Mouse (Mus musculus): ENCODE results near the gene Hikeshi. TPM values are rescaled to one million over a fixed set of nuclear protein-coding genes. Genes with fewer than 3 reads are reported as not detected.

Hikeshi gene
- polyA plus RNA-seq, 1 experiment from 2014 or later: 126 TPM

GRCm38 (mm10) chr7:89979432-89980130, 38.6 kb upstream of the Hikeshi start:
- no peak for TF ChIP-seq CTCF (IDR thresholded peaks at IDR 0.05; ENCODE audit: low read depth)
- Histone ChIP-seq H3K4me1 (ENCODE audit: insufficient read depth) (peaks cover 8% of the 10 kb centered on the region; the same call in 1 of the 2 replicates), H3K27me3 (ENCODE audit: insufficient read depth, low read length) (no peaks in the 10 kb centered on the region), H3K9me3 (ENCODE audit: low read depth, low read length) (no peaks in the 10 kb centered on the region), H3K4me2 (peak overlapping the region; percentile 72), H3K9ac (peak overlapping the region; percentile 92), H3K4me3 (ENCODE audit: low read depth, low read length) (peak overlapping the region; percentile 74), H3K36me3 (ENCODE audit: insufficient read depth) (peaks cover 22% of the 10 kb centered on the region), H3K27ac (ENCODE audit: low read depth) (peak overlapping the region; percentile 100)
- DNase-seq: peak; percentile 57
- peak; percentile 10; the same call in 1 of the 2 replicates for ATAC-seq (ENCODE audit: insufficient read depth)
- WGBS: 3% methylated on average over 23 of the region's 23 CpGs

DNA sequence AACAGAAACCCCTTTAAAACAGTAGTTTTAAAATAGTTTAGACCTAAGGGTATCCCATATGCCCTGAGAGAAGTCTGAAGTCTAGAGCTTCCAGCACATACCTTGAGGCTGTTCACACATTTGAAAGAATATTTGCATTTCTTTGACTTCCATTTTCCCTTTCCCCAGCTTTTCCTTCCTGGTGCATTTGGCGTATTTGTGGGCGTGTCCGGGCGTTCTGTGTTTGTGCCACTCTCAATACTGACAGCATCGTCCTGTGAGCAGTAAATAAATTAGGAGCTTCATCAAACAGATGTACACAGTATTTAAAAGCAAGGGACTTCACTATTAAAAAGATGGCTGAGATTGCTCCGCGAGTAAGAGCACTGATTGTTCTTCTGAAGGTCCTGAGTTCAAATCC, 35.8 kb upstream of the Hikeshi start:
- H3K4me1 ChIP-seq (ENCODE audit: insufficient read depth): peaks cover 8% of the 10 kb centered on the region; the same call in 1 of the 2 replicates
- no peak for DNase-seq
- H3K27ac ChIP-seq (ENCODE audit: low read depth): no peak overlapping the region
- peaks cover 42% of the 10 kb centered on the region for H3K36me3 ChIP-seq (ENCODE audit: insufficient read depth)
- ATAC-seq (ENCODE audit: insufficient read depth): no peak
- 91% methylated on average over 7 of the region's 7 CpGs for WGBS
- no peak overlapping the region for H3K9ac ChIP-seq
- H3K9me3 ChIP-seq (ENCODE audit: low read depth, low read length): no peaks in the 10 kb centered on the region
- H3K27me3 ChIP-seq (ENCODE audit: insufficient read depth, low read length): no peaks in the 10 kb centered on the region
- TF ChIP-seq CTCF (IDR thresholded peaks at IDR 0.05; ENCODE audit: low read depth): no peak
- H3K4me2 ChIP-seq: no peak overlapping the region
- H3K4me3 ChIP-seq (ENCODE audit: low read depth, low read length): no peak overlapping the region

GRCm38 (mm10) chr7:89975571-89975970, 34.6 kb upstream of the Hikeshi start:
- no peaks in the 10 kb centered on the region for H3K9me3 ChIP-seq (ENCODE audit: low read depth, low read length)
- no peak overlapping the region for H3K27ac ChIP-seq (ENCODE audit: low read depth)
- H3K4me3 ChIP-seq (ENCODE audit: low read depth, low read length): no peak overlapping the region
- H3K9ac ChIP-seq: no peak overlapping the region
- H3K4me2 ChIP-seq: no peak overlapping the region
- 84% methylated on average over 1 of the region's 1 CpGs for WGBS
- H3K4me1 ChIP-seq (ENCODE audit: insufficient read depth): peaks cover 8% of the 10 kb centered on the region; the same call in 1 of the 2 replicates
- H3K36me3 ChIP-seq (ENCODE audit: insufficient read depth): peaks cover 51% of the 10 kb centered on the region
- DNase-seq (no peak), ATAC-seq (ENCODE audit: insufficient read depth) (no peak)
- no peak for TF ChIP-seq CTCF (IDR thresholded peaks at IDR 0.05; ENCODE audit: low read depth)
- no peaks in the 10 kb centered on the region for H3K27me3 ChIP-seq (ENCODE audit: insufficient read depth, low read length)

GRCm38 (mm10) chr7:89967235-89967634, 26.2 kb upstream of the Hikeshi start:
- no peaks in the 10 kb centered on the region for H3K9me3 ChIP-seq (ENCODE audit: low read depth, low read length)
- ATAC-seq (ENCODE audit: insufficient read depth) (no peak), DNase-seq (no peak)
- H3K4me1 ChIP-seq (ENCODE audit: insufficient read depth): no peaks in the 10 kb centered on the region
- no peak overlapping the region for H3K4me3 ChIP-seq (ENCODE audit: low read depth, low read length)
- H3K27ac ChIP-seq (ENCODE audit: low read depth): no peak overlapping the region
- 66% methylated on average over 2 of the region's 2 CpGs for WGBS
- H3K27me3 ChIP-seq (ENCODE audit: insufficient read depth, low read length): no peaks in the 10 kb centered on the region
- no peak overlapping the region for H3K4me2 ChIP-seq
- peaks cover 83% of the 10 kb centered on the region for H3K36me3 ChIP-seq (ENCODE audit: insufficient read depth)
- no peak overlapping the region for H3K9ac ChIP-seq
- TF ChIP-seq CTCF (IDR thresholded peaks at IDR 0.05; ENCODE audit: low read depth): no peak

GRCm38 (mm10) chr7:89966771-89967170, 25.8 kb upstream of the Hikeshi start:
- TF ChIP-seq CTCF (IDR thresholded peaks at IDR 0.05; ENCODE audit: low read depth): no peak
- 93% methylated on average over 1 of the region's 1 CpGs for WGBS
- H3K4me3 ChIP-seq (ENCODE audit: low read depth, low read length): no peak overlapping the region
- ATAC-seq (ENCODE audit: insufficient read depth) (no peak), DNase-seq (no peak)
- no peaks in the 10 kb centered on the region for H3K27me3 ChIP-seq (ENCODE audit: insufficient read depth, low read length)
- no peak overlapping the region for H3K4me2 ChIP-seq
- peaks cover 83% of the 10 kb centered on the region for H3K36me3 ChIP-seq (ENCODE audit: insufficient read depth)
- no peaks in the 10 kb centered on the region for H3K4me1 ChIP-seq (ENCODE audit: insufficient read depth)
- H3K27ac ChIP-seq (ENCODE audit: low read depth): no peak overlapping the region
- no peak overlapping the region for H3K9ac ChIP-seq
- no peaks in the 10 kb centered on the region for H3K9me3 ChIP-seq (ENCODE audit: low read depth, low read length)

DNA sequence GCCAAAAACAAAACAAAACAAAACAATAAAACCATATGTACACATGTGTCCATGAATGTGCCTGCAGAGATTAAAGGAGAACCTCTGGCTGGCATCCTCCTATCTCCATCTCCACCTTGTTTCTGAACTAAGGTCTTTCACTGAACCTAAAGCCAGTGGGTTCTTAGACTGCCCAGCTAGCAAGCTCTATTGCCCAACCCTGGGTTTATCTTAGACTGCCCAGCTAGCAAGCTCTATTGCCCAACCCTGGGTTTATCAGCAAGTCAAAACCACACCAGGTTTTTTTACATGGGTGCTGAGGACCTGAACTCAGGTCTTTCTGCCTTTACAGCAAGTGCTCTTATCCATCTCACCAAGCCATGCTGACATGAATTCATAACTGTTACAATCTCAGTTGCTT, 22.1 kb upstream of the Hikeshi start:
- Histone ChIP-seq H3K4me2 (no peak overlapping the region), H3K36me3 (ENCODE audit: insufficient read depth) (peaks cover 84% of the 10 kb centered on the region), H3K4me1 (ENCODE audit: insufficient read depth) (no peaks in the 10 kb centered on the region), H3K27ac (ENCODE audit: low read depth) (no peak overlapping the region), H3K4me3 (ENCODE audit: low read depth, low read length) (no peak overlapping the region), H3K9me3 (ENCODE audit: low read depth, low read length) (no peaks in the 10 kb centered on the region), H3K27me3 (ENCODE audit: insufficient read depth, low read length) (no peaks in the 10 kb centered on the region), H3K9ac (no peak overlapping the region)
- TF ChIP-seq CTCF (IDR thresholded peaks at IDR 0.05; ENCODE audit: low read depth): no peak
- DNase-seq (no peak), ATAC-seq (ENCODE audit: insufficient read depth) (no peak)

GRCm38 (mm10) chr7:89957300-89957699, 16.3 kb upstream of the Hikeshi start:
- TF ChIP-seq CTCF (IDR thresholded peaks at IDR 0.05; ENCODE audit: low read depth): no peak
- Histone ChIP-seq H3K4me2 (no peak overlapping the region), H3K27me3 (ENCODE audit: insufficient read depth, low read length) (no peaks in the 10 kb centered on the region), H3K9ac (no peak overlapping the region), H3K36me3 (ENCODE audit: insufficient read depth) (peaks cover 80% of the 10 kb centered on the region), H3K9me3 (ENCODE audit: low read depth, low read length) (no peaks in the 10 kb centered on the region), H3K4me3 (ENCODE audit: low read depth, low read length) (no peak overlapping the region), H3K4me1 (ENCODE audit: insufficient read depth) (no peaks in the 10 kb centered on the region), H3K27ac (ENCODE audit: low read depth) (no peak overlapping the region)
- no peak for DNase-seq
- WGBS: 18% methylated on average over 5 of the region's 5 CpGs
- no peak for ATAC-seq (ENCODE audit: insufficient read depth)
